Mouse (Mus musculus) testis, adult 2 months (tissue): Measurements from ENCODE around the gene Ecm2.

Experiments used
- CTCF ChIP-seq: fragments of 200-500 bp; IDR thresholded peaks from 2 replicates; pipeline ENCODE4 v1.5.1; 2012; ENCODE audit warnings: low read depth, mild to moderate bottlenecking, inconsistent platforms, low read length, moderate library complexity; ENCODE audit not compliant: control insufficient read depth, insufficient read depth, insufficient replicate concordance
- POLR2A ChIP-seq: fragments of 200-500 bp; IDR thresholded peaks from 2 replicates; pipeline ENCODE4 v1.6.1; 2012; ENCODE audit warnings: low read depth, mild to moderate bottlenecking, inconsistent platforms, low read length, moderate library complexity; ENCODE audit not compliant: control insufficient read depth

GRCm38 (mm10) chr13:49465875-49466274 lies 38.7 kb upstream of the Ecm2 start:
- TF ChIP-seq CTCF = no peak
- TF ChIP-seq POLR2A = no peak
